11 mouse cellular contexts compared by ENCODE assay signal in genomic region chr5:38151264-38151663, GRCm38 (mm10). TPM values are rescaled to one million over a fixed set of nuclear protein-coding genes. Genes with fewer than 3 reads are reported as not detected.
DNase-seq lines count a peak whose midpoint lies in the region; ATAC-seq and TF ChIP-seq lines count a peak whose summit lies in the region.
"Had no signal": no experiment of that assay in that cellular context is flagged by ENCODE, and none has a peak within 500 bp of the region (broad histone marks: within the 10 kb centered on the region; RNA-seq: fewer than 3 reads in every experiment).

No protein-coding gene starts in this region.

- no peak overlapping the region for H3K9ac ChIP-seq in kidney, embryonic 14.5 days (ENCODE audit: low read depth, low read length)
- no peak overlapping the region for H3K9ac ChIP-seq in stomach, postnatal 0 days (ENCODE audit: low read length)
- H3K9ac ChIP-seq: lung, embryonic 14.5 days had no signal

- no peaks in the 10 kb centered on the region for H3K27me3 ChIP-seq in kidney, embryonic 14.5 days (ENCODE audit: control insufficient read depth, insufficient read depth, low read length)
- no peaks in the 10 kb centered on the region for H3K27me3 ChIP-seq in stomach, postnatal 0 days (ENCODE audit: control insufficient read depth, insufficient read depth, low read length)

- no peaks in the 10 kb centered on the region for H3K4me1 ChIP-seq in kidney, embryonic 14.5 days (ENCODE audit: control insufficient read depth, insufficient read depth, low read length)
- no peaks in the 10 kb centered on the region for H3K4me1 ChIP-seq in stomach, postnatal 0 days (replicated peaks; ENCODE audit: control insufficient read depth, insufficient read depth)

- TF ChIP-seq EP300 in stomach, postnatal 0 days (optimal IDR thresholded peaks at IDR 0.05) = no peak

- ATAC-seq in kidney, embryonic 14.5 days (ENCODE audit: low FRiP score, low TSS enrichment) = no peak
- ATAC-seq in stomach, postnatal 0 days (ENCODE audit: low FRiP score, low TSS enrichment) = no peak

- 0 out of 2 replicates have a peak, but pooled peaks cover 5% of the 10 kb centered on the region for H3K9me3 ChIP-seq in kidney, embryonic 14.5 days (ENCODE audit: control insufficient read depth, low read length)
- no peaks in the 10 kb centered on the region for H3K9me3 ChIP-seq in stomach, postnatal 0 days (ENCODE audit: control insufficient read depth, low read length)

- TF ChIP-seq CTCF in stomach, postnatal 0 days (IDR thresholded peaks at IDR 0.05; ENCODE audit: low read depth) = no peak

- DNase-seq in frontal cortex, adult 2 months (ENCODE audit: extremely low spot score in 1 of 2, low spot score in 1 of 2) = peak; percentile 75 to 82
- DNase-seq in frontal cortex, postnatal 14 days (ENCODE audit: low spot score in 2 of 2) = no peak
- DNase-seq in Muller cell, postnatal 12 days (ENCODE audit: inconsistent ontology term) = peak; percentile 53
- peak; percentile 62 for DNase-seq in cerebellum, adult 9-11 months
- peak; percentile 69 to 89 for DNase-seq in left cerebral cortex, postnatal 25 days (ENCODE audit: low spot score in 2 of 2)
- no peak for DNase-seq in kidney, postnatal 10 days
- DNase-seq in stomach, postnatal 0 days (ENCODE audit: low spot score) = no peak
- DNase-seq: heart, postnatal 4 days; lung, embryonic 14.5 days; thymus, postnatal 25 days had no signal

- H3K4me3 ChIP-seq in kidney, embryonic 14.5 days (ENCODE audit: low read length) = no peak overlapping the region
- H3K4me3 ChIP-seq in stomach, postnatal 0 days (ENCODE audit: low read depth, low read length) = no peak overlapping the region

- H3K36me3 ChIP-seq in kidney, embryonic 14.5 days (ENCODE audit: control insufficient read depth, insufficient read depth, low read length) = peaks cover 64% of the 10 kb centered on the region
- H3K36me3 ChIP-seq in stomach, postnatal 0 days (ENCODE audit: control insufficient read depth, insufficient read depth, low read length) = no peaks in the 10 kb centered on the region

- intact Hi-C loops in left cerebral cortex, postnatal 25 days (cut with DNase I) = no loop called here

- H3K4me2 ChIP-seq in kidney, embryonic 14.5 days (replicated peaks; ENCODE audit: low read depth, low read length) = no peak overlapping the region
- no peak overlapping the region for H3K4me2 ChIP-seq in stomach, postnatal 0 days (replicated peaks; ENCODE audit: low read depth)
- H3K4me2 ChIP-seq: lung, embryonic 14.5 days had no signal

- H3K27ac ChIP-seq in kidney, embryonic 14.5 days (ENCODE audit: low read depth, low read length) = no peak overlapping the region
- no peak overlapping the region for H3K27ac ChIP-seq in stomach, postnatal 0 days (replicated peaks)

- WGBS in kidney, embryonic 14.5 days = 80% methylated on average over 3 of the region's 3 CpGs
- WGBS in stomach, postnatal 0 days = 48% methylated on average over 3 of the region's 3 CpGs

RNA-seq across cellular contexts. Expression of gene Nsg1, which starts 8.4 kb away (rescaled TPM):
- polyA plus RNA-seq in frontal cortex, adult 2 months (2012; rRNA removed) = 342 and 360 TPM in 2 replicates
- total RNA-seq in left cerebral cortex, postnatal 25 days (2021) = 100 to 1,000 TPM; 449 to 509 TPM
- 22.3 and 38.0 TPM in 2 replicates for polyA plus RNA-seq in kidney, embryonic 14.5 days (2014; fragmentation: Nextera tagmentation; extraction: Ambion mirVana)
- polyA plus RNA-seq in stomach, postnatal 0 days (2015; fragmentation: Nextera tagmentation; extraction: Ambion mirVana) = 23.4 and 23.8 TPM in 2 replicates

Comparison
In these comparisons a context has a peak if more than half of its experiments do, and no peak if none do; other contexts are left out.
1. DNase-seq: peak in frontal cortex, adult 2 months (2 of 2), Muller cell, postnatal 12 days (single experiment), cerebellum, adult 9-11 months (single experiment) and left cerebral cortex, postnatal 25 days (2 of 2); none in frontal cortex, postnatal 14 days (0 of 2), kidney, postnatal 10 days (single experiment) and stomach, postnatal 0 days (single experiment).